Mouse (Mus musculus): ENCODE data around the gene Fam71a. TPM values are rescaled to one million over a fixed set of nuclear protein-coding genes. Genes with fewer than 3 reads are reported as not detected.

Gene Fam71a
- total RNA-seq, 2 experiments from 2014 or later, result 0.12 TPM; not detected in 1

GRCm38 (mm10) chr1:191125811-191126638 lies 38.6 kb downstream of the Fam71a start:
- peak; percentile 90 for ATAC-seq (replicated peaks; ENCODE audit: poor library complexity)

- no peak for ATAC-seq (replicated peaks; ENCODE audit: poor library complexity)
These were observed 40.3 kb downstream of the Fam71a start for GRCm38 (mm10) chr1:191124288-191124687.

GRCm38 (mm10) chr1:191123696-191124095 lies 40.9 kb downstream of the Fam71a start:
- ATAC-seq (replicated peaks; ENCODE audit: poor library complexity), result 0 out of 2 replicates have a peak, but pooled peaks have one; percentile 9

- peak; percentile 25 for ATAC-seq (replicated peaks; ENCODE audit: poor library complexity)
These were observed 41.9 kb downstream of the Fam71a start for GRCm38 (mm10) chr1:191122744-191123143.

GRCm38 (mm10) chr1:191115514-191116238 lies 48.9 kb downstream of the Fam71a start:
- ATAC-seq (replicated peaks; ENCODE audit: poor library complexity), result no peak

GRCm38 (mm10) chr1:191114868-191115267 lies 49.7 kb downstream of the Fam71a start:
- ATAC-seq (replicated peaks; ENCODE audit: poor library complexity), result peak; percentile 55

Other genes with a start within 250 kb of the Fam71a start
- gene Angel2, start 239.7 kb downstream of the Fam71a start, total RNA-seq (2015), result 23.4 and 25.3 TPM in 2 replicates
- gene Angel2, start 239.7 kb downstream of the Fam71a start, total RNA-seq (2017), result 22.9 and 35.8 TPM in 2 replicates
- gene Vash2, start 185.5 kb downstream of the Fam71a start, total RNA-seq (2015), result 0.05 and 0.07 TPM in 2 replicates
- 0.07 and 0.08 TPM in 2 replicates for gene Vash2, start 185.5 kb downstream of the Fam71a start, total RNA-seq (2017)
- gene Flvcr1, start 138.7 kb downstream of the Fam71a start, total RNA-seq (2015), result 29.9 and 30.6 TPM in 2 replicates
- 21.7 and 24.9 TPM in 2 replicates for gene Flvcr1, start 138.7 kb downstream of the Fam71a start, total RNA-seq (2017)
- not detected in 2 replicates for gene Spata45, start 128.2 kb downstream of the Fam71a start, total RNA-seq (2015)
- not detected in 2 replicates for gene Spata45, start 128.2 kb downstream of the Fam71a start, total RNA-seq (2017)
- gene Tatdn3, start 101.9 kb downstream of the Fam71a start, total RNA-seq (2015), result 12.9 and 19.3 TPM in 2 replicates
- gene Tatdn3, start 101.9 kb downstream of the Fam71a start, total RNA-seq (2017), result 18.0 and 19.5 TPM in 2 replicates
- 9.8 and 9.9 TPM in 2 replicates for gene Nsl1, start 101.8 kb downstream of the Fam71a start, total RNA-seq (2015)
- gene Nsl1, start 101.8 kb downstream of the Fam71a start, total RNA-seq (2017), result 16.0 and 23.1 TPM in 2 replicates
- 1.0 and 1.9 TPM in 2 replicates for gene Batf3, start 67.0 kb downstream of the Fam71a start, total RNA-seq (2015)
- 1.3 TPM in 1 of 2 replicates, not detected in the other for gene Batf3, start 67.0 kb downstream of the Fam71a start, total RNA-seq (2017)
- 2.2 and 8.0 TPM in 2 replicates for gene Atf3, start 53.2 kb upstream of the Fam71a start, total RNA-seq (2015)
- 1.0 and 20.5 TPM in 2 replicates for gene Atf3, start 53.2 kb upstream of the Fam71a start, total RNA-seq (2017)
- gene Nenf, start 153.4 kb upstream of the Fam71a start, total RNA-seq (2015), result 23.8 and 29.8 TPM in 2 replicates
- 7.6 and 8.7 TPM in 2 replicates for gene Nenf, start 153.4 kb upstream of the Fam71a start, total RNA-seq (2017)
- 20.8 and 23.8 TPM in 2 replicates for gene Tmem206, start 161.1 kb upstream of the Fam71a start, total RNA-seq (2015)
- 22.0 and 25.4 TPM in 2 replicates for gene Tmem206, start 161.1 kb upstream of the Fam71a start, total RNA-seq (2017)
- gene Ppp2r5a, start 238.5 kb upstream of the Fam71a start, total RNA-seq (2015), result 124 and 129 TPM in 2 replicates
- 125 and 139 TPM in 2 replicates for gene Ppp2r5a, start 238.5 kb upstream of the Fam71a start, total RNA-seq (2017)

All from megakaryocyte progenitor cell, adult 5-6 weeks (primary cell).